Mouse (Mus musculus): ENCODE measurements around the gene Lactbl1.
A peak's percentile ranks its signal among the peaks of the same experiment; 100 is the strongest.

Gene Lactbl1

DNA sequence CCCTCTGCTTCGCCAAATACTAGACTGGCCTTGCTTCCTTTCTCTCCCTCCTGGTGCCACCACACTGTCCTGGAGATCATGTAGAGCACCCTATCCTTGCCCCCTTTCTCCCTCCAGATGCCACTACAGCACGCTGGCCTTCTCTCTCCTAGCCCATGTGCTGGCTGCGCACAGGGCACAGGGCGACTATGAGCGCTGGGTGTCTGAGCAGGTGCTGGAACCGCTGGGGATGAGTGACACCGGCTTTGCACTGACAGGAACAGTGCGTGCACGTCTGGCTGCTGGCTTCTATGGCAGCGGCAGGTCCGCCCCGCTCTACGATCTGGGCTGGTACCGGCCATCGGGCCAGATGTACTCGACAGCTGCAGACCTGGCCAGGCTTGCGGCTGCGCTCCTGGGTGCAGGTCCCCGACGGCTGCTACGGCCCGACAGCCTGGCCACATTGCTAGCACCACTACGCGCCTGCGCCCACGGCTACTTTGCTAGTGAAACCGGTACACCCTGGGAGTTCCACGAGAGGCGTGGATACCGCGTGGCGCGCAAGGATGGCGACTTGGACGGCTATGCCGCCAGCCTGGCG lies 14.7 kb downstream of the Lactbl1 start:
- DNase-seq (ENCODE audit: low spot score in 2 of 2) = no peak

DNA sequence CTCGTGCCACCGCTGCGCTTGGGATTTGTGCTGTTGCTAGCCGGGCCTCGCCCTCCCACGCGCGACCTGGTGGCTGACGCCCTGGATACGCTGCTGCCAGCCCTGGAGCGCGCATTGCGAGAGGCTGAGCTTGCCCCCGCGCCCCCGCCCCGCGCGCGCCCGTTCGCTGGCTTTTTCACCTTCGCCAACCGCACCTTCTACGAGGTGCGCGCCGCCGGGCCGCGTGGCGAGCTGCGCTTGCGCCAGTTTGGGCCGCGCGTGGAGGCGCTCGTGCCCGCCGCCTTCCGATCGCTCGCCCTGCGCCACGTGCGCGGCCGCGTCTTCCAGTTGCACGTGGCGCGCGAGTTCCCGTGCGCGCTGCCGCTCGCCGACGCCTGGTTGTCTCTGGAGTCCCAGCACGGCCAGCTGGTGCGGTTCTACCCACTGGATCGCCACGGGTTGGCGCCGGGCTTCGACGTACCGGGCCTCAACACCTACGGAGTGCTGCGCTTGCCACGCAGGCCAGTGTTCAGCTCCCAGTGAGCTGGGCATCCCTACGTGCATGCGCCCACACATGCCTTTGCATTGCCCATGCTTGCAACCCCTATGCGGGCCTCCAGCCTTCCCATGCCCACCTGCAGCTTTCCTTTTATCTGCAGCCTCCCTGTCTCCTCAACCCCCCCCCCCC lies 15.3 kb downstream of the Lactbl1 start:
- DNase-seq (ENCODE audit: low spot score in 2 of 2) = no peak

DNA sequence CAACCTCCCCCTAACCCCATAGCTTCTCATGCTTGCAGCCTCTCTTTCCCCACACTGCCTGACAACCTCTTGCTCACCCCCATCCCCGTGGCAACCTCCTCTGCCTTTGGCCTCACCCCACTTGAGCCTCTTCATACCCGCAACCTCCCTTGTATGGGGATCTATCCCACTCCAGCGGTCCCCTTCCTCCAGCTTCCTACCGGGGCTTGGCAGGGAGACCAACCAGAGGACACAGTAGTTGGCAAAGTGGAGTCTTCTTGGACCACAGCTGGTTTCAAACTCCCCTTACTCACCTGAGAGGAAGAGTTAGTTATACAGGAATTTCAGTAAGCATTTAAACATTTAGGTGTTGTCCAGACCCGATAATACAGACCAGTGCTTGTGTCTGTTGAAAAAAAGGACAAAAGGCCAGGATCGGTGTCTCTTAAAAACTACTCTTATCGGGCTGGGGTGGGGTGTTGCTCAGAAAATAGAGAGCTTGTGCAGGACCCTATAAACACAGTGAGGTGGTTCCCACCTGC lies 15.9 kb downstream of the Lactbl1 start:
- DNase-seq (ENCODE audit: low spot score in 2 of 2) = no peak

DNA sequence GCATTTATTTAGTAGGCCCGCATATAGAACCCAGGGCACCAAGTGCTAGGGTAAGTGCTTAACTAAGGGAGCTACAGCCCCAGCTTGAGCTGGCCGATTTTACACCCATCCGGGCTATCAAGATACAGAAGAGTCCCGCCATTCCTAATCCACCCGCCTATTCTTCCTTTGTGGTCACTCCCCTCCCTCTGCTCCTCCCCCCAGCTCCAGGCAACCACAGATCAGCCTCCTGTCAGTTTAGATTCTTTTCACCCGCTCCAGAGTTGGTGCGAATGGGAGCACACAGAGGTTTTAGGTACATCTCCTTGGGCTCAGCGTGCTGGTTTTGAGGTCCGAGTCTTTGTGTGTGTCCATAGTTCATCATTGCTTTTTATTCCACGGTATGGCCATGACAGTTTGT lies 16.5 kb downstream of the Lactbl1 start:
- DNase-seq (ENCODE audit: low spot score in 2 of 2) = no peak

DNA sequence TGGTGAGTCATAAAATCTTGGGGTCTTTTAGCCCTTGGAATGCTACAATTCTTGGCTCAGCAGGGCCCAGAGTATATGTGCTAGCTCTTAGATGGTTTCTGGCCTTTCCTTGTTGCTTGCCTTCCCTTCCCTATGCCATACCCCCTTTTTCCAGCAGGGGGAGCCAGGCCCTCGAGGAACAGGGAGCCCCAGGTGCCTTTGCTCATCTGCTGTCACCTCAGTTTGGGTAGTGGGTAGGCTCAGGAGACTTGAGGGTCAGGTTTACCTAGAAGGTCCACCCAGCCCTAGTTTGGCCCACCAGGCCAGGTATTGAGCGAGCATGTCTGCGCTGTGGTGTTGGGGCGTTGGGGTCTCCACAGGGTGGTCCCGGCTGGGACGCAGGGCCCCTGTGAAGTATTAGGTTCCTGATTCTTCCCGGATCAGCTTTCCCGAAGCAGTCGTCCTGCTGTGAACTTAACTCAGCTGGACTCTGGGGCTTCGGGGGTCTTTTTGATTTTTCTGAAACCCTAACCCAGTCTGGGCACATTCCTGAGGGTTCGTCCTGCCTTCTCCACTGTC lies 26.6 kb downstream of the Lactbl1 start:
- DNase-seq (ENCODE audit: low spot score in 2 of 2) = peak; percentile 42 to 72

DNA sequence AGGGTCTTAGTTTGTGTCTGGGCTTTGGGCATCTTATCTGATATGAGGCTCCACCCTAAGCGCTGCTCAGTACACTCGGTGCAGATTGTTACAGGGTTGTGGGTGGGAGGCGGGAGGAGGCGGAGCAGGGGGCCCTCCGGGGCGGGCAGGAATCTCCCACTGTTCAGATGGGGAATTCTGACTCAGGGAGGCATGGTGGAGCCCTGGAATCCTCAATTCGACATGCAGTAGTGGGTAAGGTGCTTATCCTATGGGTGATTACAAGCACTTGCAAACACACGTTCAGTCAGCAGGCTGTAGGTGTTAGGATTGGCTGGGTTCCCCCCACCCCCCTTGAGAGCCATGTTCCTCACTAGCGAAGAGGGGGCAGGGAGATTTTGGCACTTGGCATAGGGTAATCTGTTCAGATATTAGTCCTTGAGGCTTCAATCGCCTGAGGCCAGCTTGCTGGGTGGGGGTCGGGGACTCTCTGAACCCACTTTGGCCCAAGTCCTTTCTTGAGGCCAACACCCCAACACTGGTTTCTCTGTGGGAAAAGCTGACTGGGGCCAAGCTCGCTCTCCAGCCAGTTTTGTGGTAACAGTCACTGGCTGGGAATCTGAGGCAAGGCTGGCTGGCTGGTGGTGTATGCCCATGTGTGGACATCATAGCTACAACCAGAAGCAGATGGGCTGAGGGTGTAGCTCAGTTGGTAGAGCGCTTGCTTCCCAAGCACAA lies 27.2 kb downstream of the Lactbl1 start:
- DNase-seq (ENCODE audit: low spot score in 2 of 2) = no peak

DNA sequence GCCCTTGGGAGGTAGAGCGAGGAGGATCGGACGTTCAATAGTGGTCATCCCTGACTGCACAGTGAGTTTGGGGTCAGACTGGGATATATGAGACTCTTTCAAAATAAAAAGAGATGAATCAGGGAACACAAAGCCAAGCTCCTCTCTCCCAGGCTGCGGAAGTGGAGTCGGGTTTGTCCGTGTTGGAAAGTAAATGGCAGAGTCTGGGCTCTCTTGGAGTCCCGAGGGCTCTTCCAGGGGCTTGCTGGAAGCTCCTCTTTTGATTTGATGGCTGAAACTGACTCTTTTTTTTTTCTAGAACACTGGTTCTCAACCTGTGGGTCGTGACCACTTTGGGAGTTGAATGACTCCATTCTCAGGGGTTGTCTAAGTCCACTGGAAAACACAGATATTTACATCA lies 27.8 kb downstream of the Lactbl1 start:
- DNase-seq (ENCODE audit: low spot score in 2 of 2) = no peak

DNA sequence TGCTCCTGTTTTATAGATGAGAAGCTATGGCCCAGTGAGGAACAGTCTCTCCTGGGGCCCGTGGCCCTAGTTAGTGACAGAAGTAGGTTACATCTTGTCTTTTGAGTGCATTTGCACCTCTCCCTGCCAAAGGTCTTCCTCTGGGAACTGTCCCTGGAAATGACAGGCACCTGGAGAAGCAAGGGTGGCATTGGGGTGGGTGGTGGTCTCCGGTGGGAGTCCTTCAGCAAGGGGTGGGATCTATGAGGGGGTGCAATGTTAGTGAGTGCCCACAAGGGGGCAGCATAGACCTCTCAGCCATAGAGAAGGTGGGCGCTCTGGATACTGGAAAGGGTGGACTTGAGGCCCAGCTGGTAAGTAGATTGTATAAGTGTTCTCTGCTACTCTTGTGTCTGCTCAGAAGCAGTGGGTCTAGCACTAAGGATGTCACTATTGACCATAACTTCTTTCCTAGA lies 29.0 kb downstream of the Lactbl1 start:
- DNase-seq (ENCODE audit: low spot score in 2 of 2) = peak in 1 of 2 experiments; percentile 22

DNA sequence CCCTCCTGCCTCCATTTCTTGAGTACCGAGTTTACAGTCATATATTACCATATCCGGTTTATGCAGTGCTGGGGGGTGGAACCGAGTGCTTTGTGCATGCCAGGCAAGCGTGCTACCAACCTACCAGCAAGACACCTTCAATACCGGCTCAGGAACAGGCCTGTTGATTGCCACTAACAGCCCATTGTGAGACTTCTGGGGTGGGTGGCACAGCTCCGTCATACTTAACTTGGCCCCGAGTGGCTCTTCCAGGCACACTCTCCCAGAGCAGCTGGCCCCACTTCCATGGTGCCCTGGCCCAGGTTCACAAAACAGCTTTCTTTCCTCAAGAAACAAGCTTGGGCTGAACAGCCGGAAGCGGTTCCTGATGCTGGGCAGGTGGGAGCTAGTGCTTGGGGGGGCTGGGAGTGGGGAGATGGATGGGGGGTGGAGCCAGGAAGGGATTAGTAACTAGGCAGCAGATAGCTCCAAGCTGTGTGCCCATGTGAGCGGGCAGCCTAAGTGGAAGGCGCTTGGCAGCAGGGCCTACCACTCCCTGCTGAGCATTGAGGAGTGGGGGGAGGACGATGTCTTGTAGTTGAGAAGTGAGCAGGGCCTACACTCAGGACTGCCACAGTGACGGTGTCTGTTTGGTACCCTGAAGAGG lies 29.6 kb downstream of the Lactbl1 start:
- no peak for DNase-seq (ENCODE audit: low spot score in 2 of 2)

DNA sequence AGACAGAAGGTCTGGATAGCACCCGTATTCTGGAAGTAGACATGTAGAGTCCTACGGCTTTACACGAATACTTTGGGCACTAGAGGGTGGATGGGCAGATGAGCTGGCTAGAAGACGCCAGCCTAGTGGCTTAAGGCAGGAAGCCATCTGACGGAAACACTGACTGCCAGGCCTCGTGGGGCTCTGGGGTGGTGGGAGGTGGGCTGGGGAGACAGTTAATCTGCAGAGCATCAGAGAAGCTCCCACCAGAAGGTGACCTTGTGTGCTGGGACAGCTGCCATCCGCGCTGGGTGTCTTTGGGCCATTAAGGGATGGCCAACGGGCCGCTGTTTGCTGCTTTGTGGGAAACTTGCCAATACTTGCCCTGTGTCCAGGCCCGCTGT lies 30.1 kb downstream of the Lactbl1 start:
- no peak for DNase-seq (ENCODE audit: low spot score in 2 of 2)

DNA sequence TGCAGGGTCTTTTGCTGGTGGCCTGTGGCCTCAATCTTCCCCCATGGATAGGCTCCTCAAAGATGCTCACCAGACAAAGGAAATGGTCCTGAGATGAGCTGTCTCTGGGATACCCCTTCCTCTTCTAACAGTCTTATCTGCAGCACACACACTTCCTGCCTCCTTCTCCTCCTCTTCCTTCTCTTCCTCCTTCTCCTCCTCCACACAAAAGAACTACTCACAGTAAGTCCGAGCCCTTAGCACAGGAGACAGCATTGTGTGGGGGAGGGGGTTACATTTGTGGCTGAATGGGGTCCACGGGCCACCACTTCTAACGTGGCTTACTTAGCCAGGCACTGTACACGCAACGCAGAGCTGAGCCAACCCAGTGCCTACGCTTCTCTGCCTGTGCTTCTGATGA lies 30.6 kb downstream of the Lactbl1 start:
- no peak for DNase-seq (ENCODE audit: low spot score in 2 of 2)

DNA sequence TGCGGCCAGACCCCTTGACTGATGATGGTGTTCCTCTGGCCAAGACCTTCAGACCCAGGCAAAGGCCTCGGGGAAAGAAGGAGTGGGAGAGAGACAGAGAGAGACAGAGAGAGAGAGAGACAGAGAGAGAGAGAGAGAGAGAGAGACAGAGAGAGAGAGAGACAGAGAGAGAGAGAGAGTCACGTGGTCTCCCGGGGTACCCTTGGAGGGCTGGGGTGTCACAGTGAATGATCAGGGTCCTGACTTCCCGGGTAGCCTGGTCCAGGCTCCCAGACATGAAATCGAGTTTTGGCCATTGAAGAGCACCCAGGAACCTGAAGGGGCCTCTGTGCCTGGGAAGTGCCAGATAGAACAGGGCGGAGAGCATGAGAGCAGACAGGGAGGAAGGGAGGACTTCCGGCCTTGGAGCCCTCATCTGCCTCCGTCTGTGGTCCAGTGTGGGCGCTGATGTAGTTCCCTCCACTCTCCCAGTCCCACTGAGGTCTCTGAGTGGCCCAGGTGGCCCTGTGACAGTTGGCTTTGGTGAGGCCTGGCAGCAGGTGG lies 31.3 kb downstream of the Lactbl1 start:
- no peak for DNase-seq (ENCODE audit: low spot score in 2 of 2)

DNA sequence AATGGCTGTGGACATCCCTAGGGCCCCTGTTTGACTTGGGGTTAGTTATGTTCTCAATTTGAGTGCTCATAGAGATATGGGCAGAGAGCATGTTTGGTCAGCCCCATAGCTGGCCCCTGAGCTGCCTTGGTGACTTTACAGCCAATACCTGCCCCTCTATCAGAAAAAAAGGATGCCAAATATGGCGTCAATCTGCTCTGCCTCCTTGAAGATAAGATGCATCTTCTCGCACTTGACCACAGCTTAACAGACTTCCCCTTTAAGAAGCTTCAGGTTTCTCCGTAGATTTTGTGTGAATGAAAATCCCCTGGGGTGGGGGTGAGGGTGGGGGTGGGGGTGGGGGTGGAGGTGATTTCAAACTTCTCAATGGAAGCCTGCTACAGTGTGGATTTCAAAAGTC lies 35.5 kb downstream of the Lactbl1 start:
- DNase-seq (ENCODE audit: low spot score in 2 of 2) = no peak

DNA sequence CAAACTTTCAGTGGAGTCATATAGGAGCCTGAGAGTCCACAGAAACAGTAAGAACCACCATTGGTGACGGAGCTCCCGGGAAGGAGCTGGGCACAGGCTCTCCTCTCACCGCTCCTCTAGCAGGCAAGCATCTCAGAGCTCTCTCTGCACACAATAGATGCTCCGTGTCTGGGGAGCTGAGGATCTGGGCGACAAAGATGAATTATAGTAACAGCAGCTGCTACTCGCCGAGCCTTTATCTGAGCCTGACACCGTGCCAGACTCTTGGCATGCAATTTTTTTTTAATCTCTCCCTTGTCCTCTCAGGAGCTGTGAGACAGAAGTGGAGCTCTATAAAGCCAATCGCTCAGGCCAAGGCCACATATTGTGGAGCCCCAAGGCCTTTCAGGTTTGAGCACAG lies 42.6 kb downstream of the Lactbl1 start:
- no peak for DNase-seq (ENCODE audit: low spot score in 2 of 2)

DNA sequence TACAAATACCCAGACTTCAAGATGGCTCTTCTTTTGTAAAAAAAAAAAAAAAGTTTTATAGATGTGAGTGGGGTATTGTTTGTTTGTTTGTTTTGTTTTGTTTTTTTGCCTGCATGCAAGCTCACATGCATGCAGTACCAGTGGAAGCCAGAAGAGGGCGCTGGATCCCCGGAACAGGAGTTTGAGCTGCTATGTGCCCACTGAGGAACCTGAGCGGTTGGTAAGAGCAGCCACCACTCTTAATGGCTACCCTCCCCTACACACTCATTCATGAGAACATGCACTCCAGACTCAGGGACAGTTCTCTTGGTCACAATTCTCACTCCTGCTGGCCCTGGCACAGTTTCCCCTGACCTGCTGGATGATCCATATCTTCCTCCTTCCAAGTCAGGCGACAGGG lies 43.6 kb downstream of the Lactbl1 start:
- DNase-seq (ENCODE audit: low spot score in 2 of 2) = no peak

DNA sequence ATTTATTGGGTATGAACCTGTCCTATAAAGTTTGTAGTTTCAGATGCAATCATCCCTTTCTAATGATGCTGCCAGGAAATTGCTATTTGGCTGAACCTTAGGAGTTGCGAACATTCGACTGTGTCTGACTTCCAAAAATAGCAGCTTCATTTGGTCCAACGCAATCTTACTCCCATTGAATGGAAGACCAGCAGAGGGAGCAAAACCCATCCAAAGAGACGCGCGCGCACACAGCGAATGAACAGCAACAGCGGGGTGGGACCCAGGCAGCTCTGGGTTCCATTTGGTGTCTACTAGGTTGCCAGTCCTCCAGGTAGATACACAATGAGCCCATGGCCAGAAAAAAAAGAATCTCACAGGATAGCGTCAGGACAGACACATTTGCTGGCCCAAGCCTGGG lies 45.3 kb downstream of the Lactbl1 start:
- DNase-seq (ENCODE audit: low spot score in 2 of 2) = no peak

DNA sequence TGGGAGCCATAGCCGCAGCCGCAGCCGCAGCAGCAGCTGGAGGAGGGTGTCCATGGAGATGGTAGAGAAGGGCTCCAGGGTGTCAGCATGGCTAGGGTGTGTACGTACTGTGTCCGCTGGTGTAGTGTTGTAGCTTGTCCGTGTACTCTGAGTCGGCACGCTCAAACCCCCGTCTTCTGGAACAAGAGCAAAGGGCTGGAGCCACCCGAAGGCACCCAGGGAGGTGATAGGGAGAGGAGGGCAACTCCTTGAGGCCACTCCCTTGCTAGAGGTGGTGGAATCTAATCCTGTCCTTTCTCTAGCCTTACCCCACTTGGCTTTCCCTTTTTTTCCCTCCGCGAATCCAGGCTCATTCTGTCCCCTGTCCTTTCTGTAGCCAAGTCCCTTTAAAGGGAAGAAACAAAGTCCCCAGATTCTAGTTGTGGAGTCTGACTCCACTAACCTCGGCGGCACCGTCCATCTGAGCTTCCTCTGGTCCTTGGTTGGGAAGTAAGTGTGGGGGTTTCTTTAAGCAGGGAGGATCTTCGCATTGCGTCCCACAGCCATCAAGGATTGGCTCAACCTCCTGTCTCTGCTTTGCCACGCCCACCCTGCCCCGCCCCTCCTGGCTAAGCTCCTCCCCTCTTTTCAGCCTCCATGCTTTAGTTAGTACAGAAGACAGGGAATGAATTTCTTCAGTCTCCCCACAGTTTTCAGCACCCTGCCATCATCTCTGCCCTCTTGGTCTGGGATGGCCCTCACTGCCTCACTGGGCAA lies 50.1 kb downstream of the Lactbl1 start:
- DNase-seq (ENCODE audit: low spot score in 2 of 2) = no peak

DNA sequence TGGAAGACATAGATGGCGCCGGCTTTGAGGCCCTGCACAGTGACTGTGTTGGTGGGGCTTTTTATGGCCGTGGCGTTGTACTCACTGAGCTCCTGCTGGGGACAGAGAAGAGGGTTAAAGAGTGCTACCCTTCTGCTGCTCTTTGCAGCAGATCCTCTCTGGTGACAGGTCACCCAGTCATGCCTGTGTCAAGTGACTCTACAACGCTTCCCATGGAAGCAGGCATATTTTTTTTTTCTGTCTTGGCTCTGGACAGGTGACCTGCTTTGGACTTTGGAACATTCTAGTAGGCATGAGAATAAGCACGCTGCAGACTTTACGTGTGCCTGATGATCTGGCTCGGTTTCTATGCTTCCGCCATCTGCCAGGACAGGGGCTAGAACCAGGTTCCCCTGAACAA lies 53.0 kb downstream of the Lactbl1 start:
- DNase-seq (ENCODE audit: low spot score in 2 of 2) = no peak

DNA sequence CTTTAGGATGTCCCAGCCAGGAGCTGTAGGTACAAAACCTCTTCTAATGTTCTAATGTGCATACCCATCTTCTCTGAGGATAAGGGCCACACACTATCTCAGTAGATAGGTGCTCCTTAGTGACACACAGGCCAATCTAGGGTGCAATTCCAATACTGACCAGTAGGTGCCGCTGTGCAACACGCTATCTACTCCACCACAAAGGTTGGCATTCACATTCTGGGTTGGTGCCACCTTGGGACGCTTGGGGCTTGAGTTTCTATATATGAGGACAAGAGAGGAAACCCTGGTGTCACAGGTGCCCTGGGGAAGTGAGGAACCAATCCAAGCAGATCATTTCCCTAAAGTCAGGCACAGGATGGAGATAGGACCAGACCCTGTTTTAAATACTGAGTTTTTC lies 56.1 kb downstream of the Lactbl1 start:
- DNase-seq (ENCODE audit: low spot score in 2 of 2) = peak; percentile 62 to 72

DNA sequence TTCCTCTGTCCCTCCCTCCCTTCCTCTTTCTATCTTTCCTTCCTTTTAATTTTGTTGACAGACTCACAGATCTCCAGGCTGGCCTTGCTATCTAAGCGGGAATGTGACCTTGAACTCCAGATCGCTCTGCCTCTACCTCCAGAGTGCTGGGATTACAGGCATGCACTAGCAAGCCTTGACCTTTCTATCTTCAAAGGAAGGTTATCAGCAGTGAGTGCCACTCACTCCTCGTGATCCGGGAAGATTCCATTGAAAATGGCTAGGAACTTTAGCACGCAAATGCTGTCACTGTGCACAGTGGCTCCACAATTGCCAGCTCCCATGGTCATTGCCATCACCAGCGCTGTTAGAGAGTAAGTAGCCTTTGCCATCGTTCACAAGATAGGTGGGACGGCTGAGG lies 56.8 kb downstream of the Lactbl1 start:
- no peak for DNase-seq (ENCODE audit: low spot score in 2 of 2)

DNA sequence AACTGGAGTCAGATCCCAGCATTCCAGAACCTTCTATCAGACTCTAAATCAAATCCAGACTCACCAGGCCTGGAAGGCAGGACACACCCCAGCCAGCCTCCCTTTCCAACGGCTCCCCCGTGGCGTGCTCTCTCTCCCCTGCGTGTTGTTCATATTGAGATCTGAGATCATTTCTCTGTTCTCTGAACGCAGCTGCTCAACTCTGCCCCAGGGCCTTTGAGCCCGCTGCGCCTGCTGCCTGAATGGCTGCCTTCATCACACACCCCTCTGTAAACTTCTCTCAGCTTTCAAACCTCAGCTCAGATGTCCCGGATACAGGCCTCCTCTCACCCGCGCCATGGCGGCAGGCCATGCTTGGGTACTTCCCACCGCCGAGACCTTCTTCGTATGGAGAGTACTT lies 58.2 kb downstream of the Lactbl1 start:
- no peak for DNase-seq (ENCODE audit: low spot score in 2 of 2)

Measured in urinary bladder, adult 18-20 months (tissue).